Mouse (Mus musculus) mouse embryonic stem cell (cell line): ENCODE results near the gene Mad1l1.

Source experiments
- in situ Hi-C, 2 experiments: fragments of 300-500 bp; cut with MboI; formaldehyde crosslinking; loops; 1 replicate in 1 of 2; 3 replicates in 1 of 2; pipeline ENCODE4 v1.14.3; 2019 to 2020; ENCODE audit warnings: low sequenced_read_pairs in 2 of 2, low pct_unique_long_range_greater_than_20kb in 1 of 2, mixed read lengths in 1 of 2; ENCODE audit not compliant: unreplicated experiment in 1 of 2

Mad1l1 gene

GRCm38 (mm10) chr5:140333631-140334030, 12.3 kb upstream of the Mad1l1 start:
- in situ Hi-C loops, result loop anchor here in 1 of 2 experiments (10.0 kb wide), 1 partner anchor 81 kb away; the partner anchor contains the start of gene Eif3b

GRCm38 (mm10) chr5:140332519-140332918, 11.2 kb upstream of the Mad1l1 start:
- in situ Hi-C loops, result loop anchor here in 1 of 2 experiments (10.0 kb wide), 1 partner anchor 82 kb away; the partner anchor contains the start of gene Eif3b

- in situ Hi-C loops, result loop anchor here in 1 of 2 experiments (10.0 kb wide), 1 partner anchor 83 kb away; the partner anchor contains the start of gene Eif3b
Observed at GRCm38 (mm10) chr5:140331615-140332512, 10.5 kb upstream of the Mad1l1 start, which contains the start of gene Mrm2. Mrm2 (minus strand) TSS chr5:140331898.

- in situ Hi-C loops, result no loop called here
Observed at GRCm38 (mm10) chr5:140324058-140324457, 2.7 kb upstream of the Mad1l1 start.

GRCm38 (mm10) chr5:140321756-140322575, 614 bp upstream of the Mad1l1 start:
- in situ Hi-C loops, result no loop called here

GRCm38 (mm10) chr5:140316716-140317115, 4.6 kb downstream of the Mad1l1 start:
- in situ Hi-C loops, result no loop called here

GRCm38 (mm10) chr5:140307602-140308001, 13.8 kb downstream of the Mad1l1 start:
- in situ Hi-C loops, result no loop called here

GRCm38 (mm10) chr5:140306016-140306415, 15.3 kb downstream of the Mad1l1 start:
- in situ Hi-C loops, result no loop called here

- in situ Hi-C loops, result loop anchor here in 1 of 2 experiments (25.0 kb wide), 1 partner anchor 461 kb away; the partner anchor contains the start of genes Gm26938 and Psmg3
Observed at GRCm38 (mm10) chr5:140298291-140298690, 23.1 kb downstream of the Mad1l1 start.

GRCm38 (mm10) chr5:140292152-140292551, 29.2 kb downstream of the Mad1l1 start:
- in situ Hi-C loops, result loop anchor here in 1 of 2 experiments (25.0 kb wide), 1 partner anchor 455 kb away; the partner anchor contains the start of genes Gm26938 and Psmg3

GRCm38 (mm10) chr5:140289161-140289560, 32.2 kb downstream of the Mad1l1 start:
- in situ Hi-C loops, result loop anchor here in 1 of 2 experiments (25.0 kb wide), 1 partner anchor 452 kb away; the partner anchor contains the start of genes Gm26938 and Psmg3

GRCm38 (mm10) chr5:140288287-140288686, 33.1 kb downstream of the Mad1l1 start:
- in situ Hi-C loops, result loop anchor here in 1 of 2 experiments (25.0 kb wide), 1 partner anchor 451 kb away; the partner anchor contains the start of genes Gm26938 and Psmg3

- in situ Hi-C loops, result loop anchor here in 1 of 2 experiments (25.0 kb wide), 1 partner anchor 447 kb away; the partner anchor contains the start of genes Gm26938 and Psmg3
Observed at GRCm38 (mm10) chr5:140284761-140285160, 36.6 kb downstream of the Mad1l1 start.

GRCm38 (mm10) chr5:140284011-140284410, 37.3 kb downstream of the Mad1l1 start:
- in situ Hi-C loops, result loop anchor here in 1 of 2 experiments (25.0 kb wide), 1 partner anchor 447 kb away; the partner anchor contains the start of genes Gm26938 and Psmg3

GRCm38 (mm10) chr5:140282900-140283299, 38.5 kb downstream of the Mad1l1 start:
- in situ Hi-C loops, result loop anchor here in 1 of 2 experiments (25.0 kb wide), 1 partner anchor 446 kb away; the partner anchor contains the start of genes Gm26938 and Psmg3

GRCm38 (mm10) chr5:140282376-140282775, 39.0 kb downstream of the Mad1l1 start:
- in situ Hi-C loops, result loop anchor here in 1 of 2 experiments (25.0 kb wide), 1 partner anchor 445 kb away; the partner anchor contains the start of genes Gm26938 and Psmg3

- in situ Hi-C loops, result loop anchor here in 1 of 2 experiments (25.0 kb wide), 1 partner anchor 443 kb away; the partner anchor contains the start of genes Gm26938 and Psmg3
Observed at GRCm38 (mm10) chr5:140280205-140280604, 41.1 kb downstream of the Mad1l1 start.

GRCm38 (mm10) chr5:140276779-140277178, 44.6 kb downstream of the Mad1l1 start:
- in situ Hi-C loops, result loop anchor here in 1 of 2 experiments (25.0 kb wide), 1 partner anchor 439 kb away; the partner anchor contains the start of genes Gm26938 and Psmg3
